Mouse (Mus musculus): ENCODE measurements at regions not wholly inside any gene's neighbourhood (a gene's known extent, or its start where the extent isn't known, plus 50 kb on each side); places are given as distances from the start of the nearest gene placed in this dataset.

DNA sequence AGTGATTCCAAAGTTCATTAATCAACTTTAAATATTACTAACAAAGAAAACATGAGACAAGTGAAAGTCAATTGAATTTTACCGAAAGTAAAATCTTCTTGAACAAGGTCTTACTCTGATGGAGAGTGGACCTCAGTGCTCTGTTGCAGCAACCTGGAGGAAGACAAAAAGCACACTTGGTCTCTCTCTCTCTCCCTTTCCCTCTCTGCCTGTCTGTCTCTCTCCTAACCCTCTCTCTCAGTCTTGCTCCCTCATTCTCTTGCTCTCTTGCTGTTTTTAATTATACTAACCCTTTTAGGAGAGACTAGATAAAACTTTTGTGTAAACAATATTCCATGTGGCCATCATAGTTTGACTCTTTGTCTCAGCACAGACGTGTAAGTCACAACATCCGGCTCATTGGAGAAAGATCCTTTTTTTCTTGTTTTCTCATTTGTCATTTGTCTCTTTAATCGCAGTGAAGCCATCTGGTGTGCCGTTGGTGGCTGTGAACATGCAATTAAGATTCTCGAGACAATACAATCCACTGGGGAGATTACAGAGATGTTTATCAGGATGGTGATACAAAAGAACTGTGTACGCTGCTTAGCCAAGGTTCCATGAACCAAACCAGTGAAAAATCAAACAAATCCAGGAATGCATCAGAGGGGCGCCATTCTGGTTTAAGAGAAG is 244.5 kb downstream of the Galc start:
- no peak overlapping the region for H3K4me2 ChIP-seq (ENCODE audit: low read depth, low read length)
- H3K4me3 ChIP-seq (ENCODE audit: low read depth, low read length) = no peak overlapping the region
- ATAC-seq (no peak), DNase-seq (no peak)
- no peaks in the 10 kb centered on the region for H3K4me1 ChIP-seq (ENCODE audit: insufficient read depth)
- 57% methylated on average over 8 of the region's 8 CpGs for WGBS (ENCODE audit: insufficient replicate concordance)
- TF ChIP-seq CTCF (IDR thresholded peaks at IDR 0.05; ENCODE audit: low read depth) = no peak
- TF ChIP-seq EP300 (IDR thresholded peaks at IDR 0.05; ENCODE audit: low read depth) = no peak
- no peaks in the 10 kb centered on the region for H3K36me3 ChIP-seq (replicated peaks; ENCODE audit: insufficient read depth, low read length)
- no peaks in the 10 kb centered on the region for H3K9me3 ChIP-seq (ENCODE audit: low read length)
- H3K27me3 ChIP-seq (ENCODE audit: insufficient read depth, low read length) = no peaks in the 10 kb centered on the region
- no peak overlapping the region for H3K27ac ChIP-seq (ENCODE audit: low read depth)
- H3K9ac ChIP-seq (replicated peaks) = no peak overlapping the region

DNA sequence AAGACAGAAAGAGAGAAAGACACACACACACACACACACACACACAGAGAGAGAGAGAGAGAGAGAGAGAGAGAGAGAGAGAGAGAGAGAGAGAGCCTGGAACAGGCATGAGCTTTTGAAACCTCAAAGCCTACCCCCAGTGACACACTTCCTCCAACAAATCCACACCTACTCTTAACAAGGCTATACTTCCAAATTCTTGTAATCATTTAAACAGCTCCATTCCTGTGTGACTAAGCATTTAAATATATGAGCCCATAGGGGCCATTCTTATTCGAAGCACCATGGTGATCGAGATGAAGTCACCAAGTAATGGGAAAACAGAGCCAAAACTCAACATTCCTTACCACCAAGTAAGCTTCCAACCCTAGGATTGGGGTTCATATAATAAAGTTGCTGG is 250.1 kb downstream of the Galc start:
- no peaks in the 10 kb centered on the region for H3K36me3 ChIP-seq (replicated peaks; ENCODE audit: insufficient read depth, low read length)
- no peaks in the 10 kb centered on the region for H3K27me3 ChIP-seq (ENCODE audit: insufficient read depth, low read length)
- no peaks in the 10 kb centered on the region for H3K4me1 ChIP-seq (ENCODE audit: insufficient read depth)
- ATAC-seq (no peak), DNase-seq (no peak)
- no peak overlapping the region for H3K4me3 ChIP-seq (ENCODE audit: low read depth, low read length)
- TF ChIP-seq CTCF (IDR thresholded peaks at IDR 0.05; ENCODE audit: low read depth) = no peak
- TF ChIP-seq EP300 (IDR thresholded peaks at IDR 0.05; ENCODE audit: low read depth) = no peak
- H3K27ac ChIP-seq (ENCODE audit: low read depth) = no peak overlapping the region
- 81% methylated on average over 2 of the region's 2 CpGs for WGBS (ENCODE audit: insufficient replicate concordance)
- no peak overlapping the region for H3K9ac ChIP-seq (replicated peaks)
- no peaks in the 10 kb centered on the region for H3K9me3 ChIP-seq (ENCODE audit: low read length)
- no peak overlapping the region for H3K4me2 ChIP-seq (ENCODE audit: low read depth, low read length)

DNA sequence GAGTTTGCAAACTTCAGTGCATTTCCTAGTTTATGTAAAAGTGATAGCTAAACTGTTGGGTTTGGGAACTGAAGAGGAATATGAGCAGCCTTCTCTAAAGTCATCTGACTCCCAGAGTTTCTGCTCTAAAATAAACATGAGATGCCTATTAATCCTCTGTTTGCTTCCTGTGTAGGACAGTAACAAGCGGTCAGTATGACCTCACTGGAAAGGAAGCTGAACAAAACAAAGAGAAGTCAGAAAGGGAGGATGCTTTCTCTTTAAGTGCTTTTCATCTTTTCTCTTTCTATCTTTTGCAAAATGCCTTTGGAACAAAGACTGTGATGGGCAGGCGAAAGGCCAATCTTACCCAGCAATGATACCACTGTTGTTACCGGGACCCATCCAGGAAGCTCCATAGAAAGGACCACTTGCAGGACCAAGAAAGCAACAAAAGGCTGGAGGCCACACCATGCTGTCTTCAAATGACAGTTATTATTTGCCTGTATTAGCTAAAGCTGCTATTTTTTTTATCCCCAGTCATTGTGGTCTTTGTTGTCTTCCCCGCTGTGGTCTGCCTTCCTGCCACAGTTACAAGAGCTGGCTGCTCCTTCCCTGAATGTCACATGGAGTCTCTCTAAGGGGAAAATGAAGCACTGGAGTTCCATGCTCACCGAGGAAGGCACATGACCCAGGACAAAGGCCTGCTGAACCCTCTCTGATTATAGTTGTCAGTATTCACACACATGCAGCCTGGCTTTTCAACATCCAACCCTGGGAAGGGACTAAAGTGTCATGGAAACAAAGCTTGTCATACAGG is 253.4 kb downstream of the Galc start:
- H3K27ac ChIP-seq (ENCODE audit: low read depth) = no peak overlapping the region
- DNase-seq (no peak), ATAC-seq (no peak)
- no peaks in the 10 kb centered on the region for H3K36me3 ChIP-seq (replicated peaks; ENCODE audit: insufficient read depth, low read length)
- no peak for TF ChIP-seq CTCF (IDR thresholded peaks at IDR 0.05; ENCODE audit: low read depth)
- no peak for TF ChIP-seq EP300 (IDR thresholded peaks at IDR 0.05; ENCODE audit: low read depth)
- H3K9ac ChIP-seq (replicated peaks) = no peak overlapping the region
- H3K4me1 ChIP-seq (ENCODE audit: insufficient read depth) = no peaks in the 10 kb centered on the region
- no peaks in the 10 kb centered on the region for H3K27me3 ChIP-seq (ENCODE audit: insufficient read depth, low read length)
- H3K9me3 ChIP-seq (ENCODE audit: low read length) = no peaks in the 10 kb centered on the region
- no peak overlapping the region for H3K4me3 ChIP-seq (ENCODE audit: low read depth, low read length)
- no peak overlapping the region for H3K4me2 ChIP-seq (ENCODE audit: low read depth, low read length)
- 51% methylated on average over 5 of the region's 5 CpGs for WGBS (ENCODE audit: insufficient replicate concordance)

DNA sequence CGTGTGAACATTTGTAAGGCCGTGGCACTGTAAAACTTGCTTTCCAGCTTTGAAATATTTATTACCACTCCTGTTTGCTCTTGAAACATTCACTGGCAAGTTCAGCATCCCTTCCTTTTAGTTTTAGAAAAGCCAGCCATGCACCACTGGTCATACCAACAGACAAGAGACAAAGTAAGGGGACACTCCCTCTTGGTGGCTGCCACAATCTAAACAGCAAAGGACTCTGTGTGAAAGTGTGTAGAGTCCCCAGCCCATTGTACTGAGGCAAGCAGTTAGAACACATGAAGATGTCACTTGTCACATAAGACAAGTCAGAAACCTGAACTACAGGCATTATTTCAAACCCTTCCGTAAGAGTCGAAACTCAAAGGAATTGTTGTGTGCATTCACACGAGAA is 257.0 kb downstream of the Galc start:
- Histone ChIP-seq H3K9me3 (ENCODE audit: low read length) (no peaks in the 10 kb centered on the region), H3K9ac (replicated peaks) (no peak overlapping the region), H3K4me2 (ENCODE audit: low read depth, low read length) (no peak overlapping the region), H3K27ac (ENCODE audit: low read depth) (no peak overlapping the region), H3K4me3 (ENCODE audit: low read depth, low read length) (no peak overlapping the region), H3K27me3 (ENCODE audit: insufficient read depth, low read length) (no peaks in the 10 kb centered on the region), H3K36me3 (replicated peaks; ENCODE audit: insufficient read depth, low read length) (no peaks in the 10 kb centered on the region), H3K4me1 (ENCODE audit: insufficient read depth) (no peaks in the 10 kb centered on the region)
- TF ChIP-seq CTCF (IDR thresholded peaks at IDR 0.05; ENCODE audit: low read depth) (no peak), EP300 (IDR thresholded peaks at IDR 0.05; ENCODE audit: low read depth) (no peak)
- 82% methylated on average over 5 of the region's 5 CpGs for WGBS (ENCODE audit: insufficient replicate concordance)
- ATAC-seq (no peak), DNase-seq (no peak)

DNA sequence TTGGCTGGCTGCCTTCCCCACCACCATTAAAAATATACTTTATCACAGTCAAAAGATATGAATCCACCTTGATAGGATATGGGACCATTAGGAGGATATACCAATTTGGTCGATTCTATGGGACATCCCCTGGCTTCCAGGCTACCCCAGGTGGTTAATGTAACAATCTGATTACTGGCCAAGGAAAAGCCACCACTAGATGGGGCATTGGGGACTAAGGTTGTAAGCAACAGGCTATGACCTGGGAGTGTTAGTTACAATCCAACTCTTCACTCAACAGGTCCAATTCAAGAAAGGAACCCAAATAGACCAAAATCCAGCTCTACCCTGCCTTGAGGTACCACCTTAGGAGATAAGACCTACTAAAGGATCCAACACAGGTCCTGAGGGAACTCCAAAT is 264.4 kb downstream of the Galc start:
- Histone ChIP-seq H3K4me3 (ENCODE audit: low read depth, low read length) (no peak overlapping the region), H3K4me2 (ENCODE audit: low read depth, low read length) (no peak overlapping the region), H3K4me1 (ENCODE audit: insufficient read depth) (no peaks in the 10 kb centered on the region), H3K27me3 (ENCODE audit: insufficient read depth, low read length) (no peaks in the 10 kb centered on the region), H3K36me3 (replicated peaks; ENCODE audit: insufficient read depth, low read length) (no peaks in the 10 kb centered on the region), H3K9ac (replicated peaks) (no peak overlapping the region), H3K27ac (ENCODE audit: low read depth) (no peak overlapping the region), H3K9me3 (ENCODE audit: low read length) (no peaks in the 10 kb centered on the region)
- DNase-seq (no peak), ATAC-seq (no peak)
- WGBS (ENCODE audit: insufficient replicate concordance) = 43% methylated on average over 1 of the region's 1 CpGs
- no peak for TF ChIP-seq EP300 (IDR thresholded peaks at IDR 0.05; ENCODE audit: low read depth)
- no peak for TF ChIP-seq CTCF (IDR thresholded peaks at IDR 0.05; ENCODE audit: low read depth)

DNA sequence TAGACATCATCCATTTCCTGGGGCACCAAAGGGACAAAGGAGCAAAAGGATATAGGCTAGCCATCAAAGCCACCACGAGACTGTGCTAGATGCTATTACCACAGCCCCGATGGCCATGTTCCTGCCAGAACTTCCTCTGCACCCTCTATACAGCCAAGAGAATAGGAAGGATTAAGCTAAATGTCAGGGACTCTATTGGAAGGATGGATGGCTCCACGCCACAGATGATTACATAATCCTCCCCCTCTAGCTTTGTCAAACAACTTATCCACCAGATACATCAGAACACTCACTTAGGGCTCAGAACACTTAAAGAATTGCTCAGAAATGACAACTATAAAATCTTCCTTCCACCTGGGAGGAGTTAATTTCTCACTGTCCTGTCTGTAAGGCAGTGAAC is 265.3 kb downstream of the Galc start:
- no peaks in the 10 kb centered on the region for H3K36me3 ChIP-seq (replicated peaks; ENCODE audit: insufficient read depth, low read length)
- DNase-seq = no peak
- WGBS (ENCODE audit: insufficient replicate concordance) = 70% methylated on average over 3 of the region's 3 CpGs
- ATAC-seq = no peak
- no peak overlapping the region for H3K4me2 ChIP-seq (ENCODE audit: low read depth, low read length)
- H3K27me3 ChIP-seq (ENCODE audit: insufficient read depth, low read length) = no peaks in the 10 kb centered on the region
- no peak overlapping the region for H3K9ac ChIP-seq (replicated peaks)
- TF ChIP-seq EP300 (IDR thresholded peaks at IDR 0.05; ENCODE audit: low read depth) (no peak), CTCF (IDR thresholded peaks at IDR 0.05; ENCODE audit: low read depth) (no peak)
- H3K9me3 ChIP-seq (ENCODE audit: low read length) = no peaks in the 10 kb centered on the region
- H3K27ac ChIP-seq (ENCODE audit: low read depth) = no peak overlapping the region
- no peaks in the 10 kb centered on the region for H3K4me1 ChIP-seq (ENCODE audit: insufficient read depth)
- H3K4me3 ChIP-seq (ENCODE audit: low read depth, low read length) = no peak overlapping the region
